Mouse (Mus musculus) olfactory bulb, adult 2 months (tissue): ENCODE measurements at regions not wholly inside any gene's neighbourhood (a gene's known extent, or its start where the extent isn't known, plus 50 kb on each side); places are given as distances from the start of the nearest gene placed in this dataset.

Source experiments
- H3K27ac ChIP-seq: fragments of 200-500 bp; 2 replicates; pipeline ENCODE4 v1.5.1; 2012; ENCODE audit warnings: low read depth, low read length; ENCODE audit not compliant: insufficient read depth
- H3K4me1 ChIP-seq: fragments of 200-500 bp; 2 replicates; pipeline ENCODE4 v1.6.1; 2012; ENCODE audit warnings: low read length; ENCODE audit not compliant: control insufficient read depth, insufficient read depth
- H3K4me3 ChIP-seq: fragments of 200-500 bp; 2 replicates; pipeline ENCODE4 v1.5.1; 2012; ENCODE audit warnings: mild to moderate bottlenecking, low read depth, low read length, moderate library complexity; ENCODE audit not compliant: insufficient read depth
- CTCF ChIP-seq: fragments of 200-500 bp; IDR thresholded peaks from 2 replicates; pipeline ENCODE4 v1.5.1; 2012; ENCODE audit warnings: low read depth, mild to moderate bottlenecking, low read length, moderate library complexity; ENCODE audit not compliant: insufficient read depth
- POLR2A ChIP-seq: fragments of 200-500 bp; IDR thresholded peaks from 2 replicates; pipeline ENCODE4 v1.6.1; 2012; ENCODE audit warnings: mild to moderate bottlenecking, low read depth, low read length, moderate library complexity; ENCODE audit not compliant: insufficient read depth
- WGBS: fragments of 180-500 bp; shearing (Covaris S2); methylation state at CpG from one replicate; pipeline ENCODE4 v1.1.7; 2018; 5-methylcytosine and 5-hydroxymethylcytosine counted together

DNA sequence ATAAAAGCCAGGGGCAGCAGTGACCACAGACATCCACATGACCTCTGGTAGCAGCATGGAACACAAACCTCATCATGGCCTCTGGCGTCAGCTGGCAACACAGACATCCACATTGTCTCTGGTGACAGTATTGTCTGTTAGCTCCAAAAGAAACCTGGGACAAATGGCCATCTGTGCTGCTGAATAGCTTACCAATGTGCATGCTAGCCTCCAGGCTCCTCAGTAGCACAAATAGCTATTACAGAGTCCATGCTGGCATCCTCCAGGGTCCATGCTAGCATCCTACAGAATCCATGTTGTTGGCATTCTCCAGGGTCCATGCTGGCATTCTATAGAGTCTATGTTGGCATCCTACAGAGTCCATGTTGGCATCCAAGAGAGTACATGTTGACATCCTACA lies 596.9 kb upstream of the AI429214 start:
- Histone ChIP-seq H3K27ac (no peak overlapping the region), H3K4me3 (no peak overlapping the region), H3K4me1 (peaks cover 3% of the 10 kb centered on the region; the same call in 1 of the 2 replicates)
- 94% methylated on average over 1 of the region's 1 CpGs for WGBS
- TF ChIP-seq POLR2A (no peak), CTCF (no peak)

DNA sequence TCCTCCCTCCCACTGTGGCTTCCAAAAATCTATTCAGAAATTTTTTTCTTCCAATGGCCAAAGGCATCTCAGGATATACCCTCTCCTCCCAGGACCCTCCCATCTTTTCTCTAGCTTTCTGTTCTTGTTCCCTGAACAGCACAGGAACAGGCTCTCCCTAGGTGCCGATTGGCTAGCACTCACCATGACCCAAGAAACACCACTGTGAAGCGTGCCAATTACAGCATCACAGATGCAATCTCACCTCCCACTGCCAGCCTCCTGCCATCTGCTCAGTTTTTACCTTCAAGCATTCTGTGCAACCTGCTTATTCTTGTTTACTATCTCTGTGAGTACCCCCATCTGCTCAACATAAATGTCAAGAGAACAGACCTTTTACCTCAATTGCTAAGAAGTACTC lies 586.7 kb upstream of the AI429214 start:
- TF ChIP-seq CTCF (no peak), POLR2A (no peak)
- Histone ChIP-seq H3K4me1 (no peaks in the 10 kb centered on the region), H3K4me3 (no peak overlapping the region), H3K27ac (no peak overlapping the region)
- WGBS: 88% methylated on average over 2 of the region's 2 CpGs
